Mouse (Mus musculus) ovary, postnatal 14 days (tissue): ENCODE data around the gene Cgas.
"Not testable (repeated sequence)": the region's sequence is repeated elsewhere in the genome, so short reads cannot be mapped to it uniquely, and the experiment has no call there.

ENCODE experiments used
- DNase-seq: peaks from one replicate; pipeline ENCODE4 v3.0.0; 2022; ENCODE audit warnings: low spot score

The Cgas gene

DNA sequence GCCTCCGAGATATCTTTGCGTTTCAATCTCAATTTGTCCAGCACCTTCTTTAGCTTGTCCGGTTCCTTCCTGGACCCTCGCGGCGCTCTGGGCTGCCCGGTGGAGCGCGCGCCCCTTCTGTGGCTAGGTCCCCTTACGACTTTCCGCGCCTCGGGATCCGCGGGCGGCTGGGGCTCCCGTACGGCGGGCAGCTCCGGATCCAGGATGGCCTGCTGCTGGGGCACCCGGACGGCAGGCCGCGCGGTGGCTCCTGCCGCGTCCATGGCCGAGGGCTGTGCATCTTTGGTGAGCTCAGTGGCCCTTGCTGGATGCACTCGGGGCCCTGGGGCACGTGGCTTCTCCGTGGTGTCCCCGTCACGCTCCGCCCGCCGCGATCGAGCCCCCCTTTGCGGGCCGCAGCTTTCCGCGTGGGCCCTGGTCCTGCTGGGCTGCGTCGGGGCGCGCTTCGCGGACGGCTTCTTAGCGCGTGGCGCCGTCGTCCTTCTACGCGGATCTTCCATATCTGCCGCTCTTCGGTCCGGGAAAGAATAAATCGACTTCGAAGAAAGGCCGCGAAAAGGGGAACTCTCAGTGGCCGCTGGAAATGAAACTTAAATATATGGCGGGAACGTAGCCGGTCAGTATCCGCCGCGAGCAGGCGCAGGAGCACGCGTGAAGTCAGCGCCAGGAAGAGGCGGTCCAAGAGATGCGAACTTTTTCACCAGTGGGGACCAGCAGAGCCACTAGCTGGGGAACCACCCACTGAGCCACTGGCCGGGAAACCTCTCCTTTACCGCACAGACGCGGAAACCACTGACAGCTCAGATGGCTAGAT is at the start of gene Cgas:
Gene Cgas, minus strand, starts transcription at position 659 of the 814 bp plus-strand sequence.
- peak; percentile 19 for DNase-seq

DNA sequence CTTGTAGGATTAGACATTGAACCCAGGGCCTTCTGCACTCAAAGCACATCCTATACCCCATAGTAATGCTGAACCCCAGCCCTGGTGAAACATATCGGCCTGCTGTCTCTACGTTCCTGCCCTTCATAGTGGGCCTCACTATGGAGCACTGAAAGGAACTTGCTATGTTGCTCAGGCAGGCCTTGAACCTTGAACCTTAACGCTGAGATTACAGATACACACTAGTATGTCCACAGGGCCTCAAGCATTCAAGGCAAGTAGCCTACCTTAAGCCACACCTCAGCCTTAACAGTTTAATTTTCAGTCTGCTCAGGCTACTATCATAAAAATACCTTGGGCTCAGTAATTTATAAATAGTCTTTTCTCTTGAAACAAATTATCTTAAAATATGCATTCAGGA is 49.2 kb upstream of the Cgas start:
- DNase-seq, result no peak

GRCm38 (mm10) chr9:78491169-78491568 is 48.1 kb upstream of the Cgas start:
- no peak for DNase-seq

GRCm38 (mm10) chr9:78488890-78489420 is 45.9 kb upstream of the Cgas start, which contains the start of gene Eef1a1:
Gene Eef1a1 (minus strand): TSS chr9:78489151.
- DNase-seq, result peak; percentile 44

DNA sequence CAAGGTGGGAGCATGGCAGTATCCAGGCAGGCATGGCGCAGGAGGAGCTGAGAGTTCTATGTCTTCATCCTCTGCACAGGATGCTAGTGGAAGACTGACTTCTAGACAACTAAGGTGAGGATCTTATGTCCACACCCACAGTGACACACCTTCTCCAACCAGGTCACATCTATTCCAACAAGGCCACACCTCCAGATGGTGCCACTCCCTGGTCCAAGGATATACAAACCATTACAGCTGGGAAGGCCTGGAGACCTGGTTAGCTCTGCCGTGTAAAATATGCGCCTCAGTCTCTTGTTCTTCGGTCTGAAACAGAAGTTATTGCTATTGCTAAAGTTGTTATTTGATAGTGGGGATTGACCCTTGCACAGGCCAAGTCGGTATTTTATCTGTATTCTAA is 45.0 kb upstream of the Cgas start:
- not testable (repeated sequence) for DNase-seq

- no peak for DNase-seq
Observed at GRCm38 (mm10) chr9:78484660-78485059, 41.6 kb upstream of the Cgas start.

- no peak for DNase-seq
Observed at GRCm38 (mm10) chr9:78482386-78482785, 39.3 kb upstream of the Cgas start.

DNA sequence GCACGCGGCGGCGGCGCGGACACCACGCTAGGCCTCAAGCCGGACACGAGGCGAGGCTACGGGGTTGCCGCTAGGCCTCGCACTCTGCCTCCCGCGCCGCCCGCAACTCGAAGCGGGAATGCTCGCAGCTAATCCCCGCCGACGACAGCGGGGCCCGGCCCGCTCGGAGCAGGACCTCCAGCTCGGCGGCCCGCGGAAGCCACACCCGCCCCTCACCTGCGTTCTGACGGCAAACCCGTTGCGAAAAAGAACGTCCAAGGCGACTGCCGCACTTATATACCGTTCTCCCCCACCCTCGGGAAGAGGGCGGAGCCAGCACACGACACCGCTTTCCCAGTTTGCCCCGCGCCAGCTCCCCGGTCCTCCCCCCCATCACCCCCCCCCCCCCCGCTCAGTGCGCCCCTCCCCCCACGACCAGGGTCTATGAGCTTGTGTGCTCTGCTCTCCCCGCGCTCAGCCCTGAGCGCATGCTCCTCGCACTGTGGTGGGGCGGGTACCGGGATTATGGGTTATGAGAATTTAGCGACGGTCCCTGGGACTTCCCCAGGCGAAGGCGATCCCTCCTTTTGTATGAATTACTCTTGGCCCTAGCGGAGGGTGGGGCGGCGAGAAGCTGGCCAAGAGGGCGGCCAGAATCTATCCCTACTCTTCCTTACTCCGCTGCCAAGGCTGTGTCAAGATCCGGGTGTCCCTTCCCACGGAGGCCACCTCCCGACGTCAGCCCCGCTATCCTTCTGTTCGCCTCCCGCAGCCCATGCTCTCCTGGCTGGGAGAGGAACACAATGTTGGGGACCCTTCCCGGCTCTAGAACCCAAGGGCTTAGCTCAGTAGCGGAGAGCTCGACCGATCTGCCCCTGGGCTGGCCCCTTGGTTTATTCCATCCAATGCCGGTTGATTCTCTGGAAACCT is 38.6 kb upstream of the Cgas start:
- DNase-seq, result peak; percentile 93

DNA sequence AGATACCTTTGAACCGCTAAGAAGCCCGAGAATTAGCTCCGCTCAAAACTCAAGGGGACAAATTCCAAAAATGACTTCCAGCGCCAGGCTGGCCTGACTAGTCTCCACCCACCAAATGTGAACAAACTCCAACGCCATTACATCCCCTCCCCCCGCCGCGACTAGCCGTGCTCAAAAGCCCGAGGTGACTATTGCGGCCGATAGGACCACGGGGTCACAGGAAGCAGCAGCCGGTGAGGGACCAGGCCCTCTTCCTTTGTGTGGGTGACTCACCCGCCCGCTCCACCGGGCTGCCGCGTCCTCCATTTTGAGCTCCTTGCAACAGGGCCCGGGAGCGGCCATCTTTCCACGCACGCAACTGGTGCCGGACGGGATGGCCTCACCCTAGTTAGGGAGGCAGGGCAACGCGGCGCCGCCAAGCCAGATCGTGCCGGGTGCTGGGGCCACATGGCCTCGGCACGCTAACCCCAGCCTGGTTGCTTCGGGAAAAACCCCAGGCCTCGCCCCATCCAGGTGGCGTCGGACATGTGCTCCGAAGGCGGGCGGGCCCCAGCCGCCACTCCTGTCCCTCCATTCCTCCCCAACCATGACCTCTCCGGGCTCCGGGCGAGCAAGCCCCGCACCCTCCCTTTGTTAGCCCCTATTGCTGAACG is 37.8 kb upstream of the Cgas start:
- DNase-seq, result peak; percentile 64

- DNase-seq, result not testable (repeated sequence)
Observed at GRCm38 (mm10) chr9:78480227-78480626, 37.2 kb upstream of the Cgas start.

GRCm38 (mm10) chr9:78479308-78479707 is 36.3 kb upstream of the Cgas start:
- DNase-seq, result not testable (repeated sequence)

GRCm38 (mm10) chr9:78478009-78478605 is 35.1 kb upstream of the Cgas start:
- not testable (repeated sequence) for DNase-seq

DNA sequence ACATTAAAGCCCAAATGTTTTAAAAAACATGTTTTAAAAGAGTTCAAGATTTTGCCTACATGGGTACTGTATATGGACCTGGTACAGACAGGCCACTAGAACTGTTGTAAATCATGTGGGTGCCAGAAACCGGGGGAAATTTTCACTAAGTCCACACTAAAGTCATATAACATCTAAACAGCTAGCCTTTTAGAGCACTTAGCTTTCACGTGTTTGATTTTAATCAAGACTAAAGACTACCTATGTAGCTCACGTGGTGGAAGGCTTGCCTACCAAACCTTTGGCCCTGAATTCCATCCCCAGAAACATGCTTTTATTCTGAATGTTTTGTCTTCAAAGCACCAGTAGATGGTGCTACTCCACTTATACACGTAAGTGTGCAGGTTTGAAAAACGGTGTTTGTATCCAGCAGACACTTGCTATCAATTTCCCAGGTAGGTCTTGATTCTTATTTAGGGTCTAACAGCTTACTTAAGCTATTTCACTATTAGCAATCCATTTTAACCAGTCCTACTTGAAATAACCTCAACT is 34.0 kb upstream of the Cgas start:
- no peak for DNase-seq

DNA sequence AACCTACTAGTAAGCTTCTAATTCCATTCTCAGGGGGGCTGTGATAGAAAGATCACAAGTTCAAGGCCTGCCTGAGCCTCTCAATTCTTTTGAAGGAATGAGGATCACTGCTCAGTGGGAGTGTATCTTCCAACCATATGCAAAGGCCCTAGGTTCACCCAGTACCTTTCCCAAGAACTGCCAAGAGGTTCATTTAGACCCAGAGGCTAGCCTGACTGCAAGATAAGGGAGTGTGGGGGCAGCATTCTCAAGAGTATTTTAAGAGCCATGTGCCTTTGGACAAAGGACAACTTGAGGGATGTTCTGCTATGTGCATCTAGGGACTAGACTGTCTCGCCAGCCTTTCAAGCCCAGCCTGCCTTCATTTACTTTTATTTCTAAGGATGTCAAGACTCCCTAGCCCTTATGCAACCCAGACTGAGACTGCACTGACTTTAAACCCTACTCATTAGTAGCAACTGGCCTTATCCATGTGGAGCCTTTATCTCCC is 33.5 kb upstream of the Cgas start:
- DNase-seq, result no peak

- no peak for DNase-seq
Observed at GRCm38 (mm10) chr9:78475873-78476272, 32.8 kb upstream of the Cgas start.

DNA sequence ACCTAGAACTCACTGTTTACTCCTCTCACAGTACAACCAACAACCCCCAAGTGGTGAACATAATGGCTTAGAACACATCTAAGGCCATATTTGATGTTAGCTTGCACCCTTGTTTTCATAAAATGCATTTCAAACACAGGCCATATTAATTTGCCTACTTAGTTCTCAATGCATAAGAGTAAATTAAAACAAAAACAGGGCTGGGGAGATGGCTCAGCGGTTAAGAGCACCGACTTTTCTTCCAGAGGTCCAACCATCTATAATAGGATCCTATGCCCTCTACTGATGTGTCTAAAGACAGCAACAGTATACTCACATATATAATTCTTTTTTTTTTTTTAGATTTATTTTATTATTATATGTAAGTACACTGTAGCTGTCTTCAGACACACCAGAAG is 32.3 kb upstream of the Cgas start:
- no peak for DNase-seq

GRCm38 (mm10) chr9:78474771-78475382 is 31.8 kb upstream of the Cgas start:
- DNase-seq, result no peak

DNA sequence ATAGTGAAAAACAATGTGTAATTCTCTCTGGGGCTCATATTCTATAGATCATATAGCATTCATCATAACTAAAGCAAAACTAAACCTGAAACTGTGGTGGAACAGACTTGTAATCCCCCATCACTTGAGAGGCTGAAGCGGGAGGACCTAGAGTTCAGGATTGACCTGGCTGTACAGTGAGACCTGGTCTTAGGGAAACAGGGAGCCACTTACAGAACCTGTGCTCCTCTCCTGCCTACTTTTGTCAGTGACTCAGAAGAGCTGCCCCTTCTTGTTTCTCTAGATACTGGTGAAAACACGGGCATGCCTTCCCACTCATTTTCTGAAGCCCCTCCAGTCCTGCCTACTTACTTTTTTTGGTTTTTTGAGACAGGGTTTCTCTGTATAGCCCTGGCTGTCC is 31.2 kb upstream of the Cgas start:
- no peak for DNase-seq

DNA sequence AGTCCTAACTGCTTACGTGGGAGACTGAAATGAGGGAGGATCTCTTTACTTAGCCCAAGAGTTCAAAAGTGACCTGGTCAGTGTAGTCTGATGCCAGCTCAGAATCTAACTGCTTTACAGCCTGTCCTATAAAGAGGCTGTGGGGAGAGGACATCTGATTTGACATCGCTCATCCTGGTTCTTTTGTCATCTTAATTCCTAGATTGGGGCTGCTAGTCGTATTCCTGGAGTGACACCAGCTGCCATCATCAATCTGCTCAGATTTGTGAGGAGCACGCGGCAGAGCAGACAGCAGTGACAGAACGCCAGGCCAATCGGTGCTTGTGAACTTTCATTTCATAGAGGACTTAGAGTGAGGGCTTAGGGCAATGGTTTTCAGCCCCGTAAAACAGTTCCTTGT is 30.6 kb upstream of the Cgas start:
- no peak for DNase-seq

DNA sequence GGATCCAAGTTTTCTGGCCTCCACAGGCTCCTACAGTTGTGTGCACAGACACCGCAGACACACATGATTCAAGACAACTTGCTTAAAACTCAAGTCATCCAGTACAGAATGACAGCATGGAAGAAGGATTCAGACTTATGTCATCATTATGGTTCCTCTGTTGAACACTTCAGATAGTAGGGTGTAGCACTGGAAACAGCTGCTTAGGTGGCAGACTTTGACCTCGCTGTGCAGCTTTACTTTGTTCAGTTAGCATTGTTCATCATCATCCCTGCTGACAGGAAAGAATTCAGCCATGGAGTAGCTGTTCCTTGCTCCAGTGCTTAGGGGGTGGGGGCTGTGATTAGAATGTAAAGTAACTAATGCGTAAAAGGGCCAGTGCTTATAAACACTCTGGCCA is 22.7 kb upstream of the Cgas start:
- no peak for DNase-seq

DNA sequence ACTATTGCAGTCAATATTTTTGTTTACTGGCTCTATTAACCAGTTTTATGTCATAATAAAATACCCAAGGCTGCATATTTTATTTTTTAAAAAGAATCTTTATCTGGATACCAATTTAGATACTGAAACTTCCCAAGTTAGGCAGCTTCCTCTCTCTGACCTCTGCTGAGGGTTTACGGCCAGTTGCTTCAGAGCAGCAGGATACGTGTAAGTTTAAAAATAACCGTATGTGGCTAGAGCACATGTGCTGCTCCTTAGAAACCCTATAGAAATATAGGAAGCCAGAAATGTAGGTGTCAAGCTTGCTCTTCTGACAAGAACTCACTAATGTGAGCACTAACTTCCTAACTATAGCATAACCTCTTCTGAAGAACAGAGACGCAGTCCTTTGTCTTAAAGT is 20.3 kb upstream of the Cgas start:
- DNase-seq, result no peak
